Mouse (Mus musculus): ENCODE measurements around the gene Chrm1. TPM values are rescaled to one million over a fixed set of nuclear protein-coding genes. Genes with fewer than 3 reads are reported as not detected.

The Chrm1 gene
- polyA plus RNA-seq, 1 experiment, result 2.4 TPM

DNA sequence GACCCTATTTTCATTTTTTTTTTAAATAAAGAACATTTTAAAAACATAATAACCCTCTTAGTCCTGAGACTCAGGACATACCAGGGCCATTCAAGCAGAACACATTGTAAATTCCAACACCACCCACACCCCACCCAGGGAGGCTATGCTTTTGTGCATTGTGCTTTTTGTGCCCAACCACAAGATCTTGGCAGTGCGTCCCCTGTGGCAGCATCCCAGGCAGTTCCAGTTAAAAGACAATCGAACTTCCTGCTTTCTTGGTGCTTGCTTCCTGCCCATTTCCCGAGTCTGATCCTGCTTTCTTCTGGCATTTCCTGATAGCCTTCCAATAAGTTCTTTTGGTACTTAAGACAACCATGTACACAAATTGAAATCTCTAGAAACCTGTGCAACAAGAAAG is 38.9 kb downstream of the Chrm1 start:
- H3K27ac ChIP-seq (ENCODE audit: insufficient read depth, low read depth, low read length), result no peak overlapping the region
- no peaks in the 10 kb centered on the region for H3K27me3 ChIP-seq (ENCODE audit: control insufficient read depth, insufficient read depth, low read length)
- H3K4me1 ChIP-seq (ENCODE audit: control insufficient read depth, insufficient read depth, insufficient read length, low read length), result peaks cover 7% of the 10 kb centered on the region; the same call in 1 of the 2 replicates
- 54% methylated on average over 3 of the region's 3 CpGs for WGBS
- H3K4me3 ChIP-seq (ENCODE audit: low read depth, low read length), result no peak overlapping the region
- no peak for TF ChIP-seq CTCF (IDR thresholded peaks at IDR 0.05; ENCODE audit: extremely low read depth, insufficient read length, insufficient replicate concordance, low read depth, low read length)
- no peak for TF ChIP-seq POLR2A (IDR thresholded peaks at IDR 0.05; ENCODE audit: low read depth, low read length)
- peaks cover 11% of the 10 kb centered on the region for H3K36me3 ChIP-seq (ENCODE audit: control insufficient read depth, insufficient read depth, low read length)

DNA sequence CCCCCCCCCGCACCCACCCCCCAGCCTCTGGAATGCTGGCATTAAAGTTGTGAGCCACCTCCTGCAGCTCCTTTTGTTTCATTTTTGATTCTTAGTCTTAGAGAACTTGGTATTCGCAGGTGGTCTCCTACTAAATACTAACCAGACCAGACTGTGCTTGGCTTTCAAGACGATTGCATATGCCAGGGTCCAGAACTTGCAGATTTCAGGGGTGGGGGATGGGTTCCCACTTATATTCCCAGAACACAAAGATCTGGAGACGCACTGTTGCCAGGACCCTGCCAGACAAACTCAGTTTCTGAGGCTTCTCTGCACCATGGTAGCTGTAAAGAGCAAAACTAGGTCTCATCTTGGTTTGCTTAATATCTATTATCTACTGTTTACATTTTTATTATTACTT is 40.0 kb downstream of the Chrm1 start:
- WGBS, result 57% methylated on average over 4 of the region's 4 CpGs

DNA sequence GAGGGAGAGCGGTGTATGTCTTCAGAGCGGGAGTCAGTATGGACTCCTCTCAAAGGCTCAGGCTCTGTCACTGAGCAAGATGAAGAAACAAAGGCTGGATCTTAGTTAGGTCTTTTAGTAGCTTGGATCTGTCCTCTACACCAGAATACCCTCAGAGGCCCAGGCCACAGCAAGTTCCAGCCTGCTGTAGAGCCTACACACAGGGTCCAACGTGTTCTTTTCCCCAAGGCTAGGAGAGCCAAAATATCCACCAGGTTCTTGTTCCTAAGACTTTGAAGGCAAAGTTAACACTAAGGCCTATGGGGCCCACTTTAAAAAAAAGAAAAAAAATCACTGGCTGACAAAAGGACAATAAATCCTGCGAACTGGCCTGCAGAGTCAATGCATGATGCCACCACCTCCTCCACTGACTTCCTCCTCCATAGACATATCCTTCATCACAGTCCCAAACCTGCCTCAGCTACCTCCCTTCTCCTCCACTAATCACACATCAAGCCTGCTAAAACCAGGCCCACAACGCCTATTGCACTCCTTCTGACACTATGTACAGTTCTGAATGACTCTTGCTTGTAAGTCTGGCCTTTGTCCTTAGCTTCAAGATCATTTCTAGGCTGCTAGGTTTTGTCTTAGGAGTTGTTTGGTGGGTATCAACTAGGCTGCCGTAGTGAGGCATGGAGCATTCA is 41.6 kb downstream of the Chrm1 start:
- no peaks in the 10 kb centered on the region for H3K27me3 ChIP-seq (ENCODE audit: control insufficient read depth, insufficient read depth, low read length)
- H3K4me1 ChIP-seq (ENCODE audit: control insufficient read depth, insufficient read depth, insufficient read length, low read length), result peaks cover 8% of the 10 kb centered on the region
- no peak for TF ChIP-seq POLR2A (IDR thresholded peaks at IDR 0.05; ENCODE audit: low read depth, low read length)
- no peak for TF ChIP-seq CTCF (IDR thresholded peaks at IDR 0.05; ENCODE audit: extremely low read depth, insufficient read length, insufficient replicate concordance, low read depth, low read length)
- H3K4me3 ChIP-seq (ENCODE audit: low read depth, low read length), result no peak overlapping the region
- WGBS, result 73% methylated on average over 6 of the region's 6 CpGs
- peaks cover 38% of the 10 kb centered on the region for H3K36me3 ChIP-seq (ENCODE audit: control insufficient read depth, insufficient read depth, low read length)
- H3K27ac ChIP-seq (ENCODE audit: insufficient read depth, low read depth, low read length), result no peak overlapping the region

More for the DNA sequence above, 40.0 kb downstream of the Chrm1 start:
- Histone ChIP-seq H3K4me1 (ENCODE audit: control insufficient read depth, insufficient read depth, insufficient read length, low read length) (peaks cover 10% of the 10 kb centered on the region), H3K27ac (ENCODE audit: insufficient read depth, low read depth, low read length) (no peak overlapping the region), H3K36me3 (ENCODE audit: control insufficient read depth, insufficient read depth, low read length) (peaks cover 22% of the 10 kb centered on the region), H3K27me3 (ENCODE audit: control insufficient read depth, insufficient read depth, low read length) (no peaks in the 10 kb centered on the region), H3K4me3 (ENCODE audit: low read depth, low read length) (no peak overlapping the region)
- TF ChIP-seq CTCF (IDR thresholded peaks at IDR 0.05; ENCODE audit: extremely low read depth, insufficient read length, insufficient replicate concordance, low read depth, low read length) (no peak), POLR2A (IDR thresholded peaks at IDR 0.05; ENCODE audit: low read depth, low read length) (no peak)

DNA sequence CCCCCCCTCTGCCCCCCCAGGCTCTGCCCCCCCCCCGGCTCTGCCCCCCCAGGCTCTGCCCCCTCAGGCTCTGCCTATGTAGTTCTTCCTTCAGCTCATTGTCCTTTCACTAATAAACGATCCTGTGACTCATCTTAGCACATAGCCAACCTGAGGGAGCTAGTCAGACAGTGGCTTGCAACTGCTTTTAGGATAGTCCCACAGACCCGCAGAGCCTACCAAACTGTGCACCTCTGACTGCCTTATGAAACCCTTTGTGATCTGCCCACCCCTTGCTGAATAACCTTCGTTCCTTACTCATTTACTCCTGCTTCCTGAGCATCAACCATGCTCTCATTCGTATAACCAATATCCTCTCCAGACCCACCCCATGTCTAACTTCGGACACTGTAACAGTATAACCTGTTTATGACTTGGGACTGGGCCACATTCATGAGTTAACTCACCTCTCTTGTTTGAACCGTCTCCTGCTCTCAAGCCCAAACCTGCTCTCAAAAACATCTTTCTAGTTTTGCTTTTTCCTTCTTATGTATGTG is 42.6 kb downstream of the Chrm1 start:
- Histone ChIP-seq H3K27ac (ENCODE audit: insufficient read depth, low read depth, low read length) (no peak overlapping the region), H3K4me1 (ENCODE audit: control insufficient read depth, insufficient read depth, insufficient read length, low read length) (peaks cover 12% of the 10 kb centered on the region), H3K36me3 (ENCODE audit: control insufficient read depth, insufficient read depth, low read length) (peaks cover 47% of the 10 kb centered on the region), H3K27me3 (ENCODE audit: control insufficient read depth, insufficient read depth, low read length) (no peaks in the 10 kb centered on the region), H3K4me3 (ENCODE audit: low read depth, low read length) (no peak overlapping the region)
- TF ChIP-seq CTCF (IDR thresholded peaks at IDR 0.05; ENCODE audit: extremely low read depth, insufficient read length, insufficient replicate concordance, low read depth, low read length), result no peak
- TF ChIP-seq POLR2A (IDR thresholded peaks at IDR 0.05; ENCODE audit: low read depth, low read length), result no peak
- 68% methylated on average over 7 of the region's 7 CpGs for WGBS

DNA sequence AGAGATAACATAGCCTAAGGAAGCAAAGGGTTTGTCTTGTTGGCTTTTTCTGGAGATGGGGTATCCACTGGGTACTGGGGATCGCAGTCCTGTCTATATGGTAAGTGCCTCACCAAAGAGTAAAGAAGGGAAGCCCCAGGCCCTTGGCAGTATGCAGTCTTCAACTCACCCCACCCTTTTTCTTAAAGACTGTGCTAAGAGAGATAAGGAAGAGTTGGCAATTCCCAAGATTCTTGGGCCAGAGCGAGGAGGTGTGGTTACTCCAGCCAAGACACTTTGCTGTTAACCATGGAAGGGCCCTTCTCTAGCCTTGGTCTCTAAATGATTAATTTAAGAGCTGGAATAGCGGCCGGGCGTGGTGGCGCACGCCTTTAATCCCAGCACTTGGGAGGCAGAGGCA is 43.3 kb downstream of the Chrm1 start:
- TF ChIP-seq CTCF (IDR thresholded peaks at IDR 0.05; ENCODE audit: extremely low read depth, insufficient read length, insufficient replicate concordance, low read depth, low read length), result no peak
- H3K4me3 ChIP-seq (ENCODE audit: low read depth, low read length), result no peak overlapping the region
- 86% methylated on average over 7 of the region's 7 CpGs for WGBS

DNA sequence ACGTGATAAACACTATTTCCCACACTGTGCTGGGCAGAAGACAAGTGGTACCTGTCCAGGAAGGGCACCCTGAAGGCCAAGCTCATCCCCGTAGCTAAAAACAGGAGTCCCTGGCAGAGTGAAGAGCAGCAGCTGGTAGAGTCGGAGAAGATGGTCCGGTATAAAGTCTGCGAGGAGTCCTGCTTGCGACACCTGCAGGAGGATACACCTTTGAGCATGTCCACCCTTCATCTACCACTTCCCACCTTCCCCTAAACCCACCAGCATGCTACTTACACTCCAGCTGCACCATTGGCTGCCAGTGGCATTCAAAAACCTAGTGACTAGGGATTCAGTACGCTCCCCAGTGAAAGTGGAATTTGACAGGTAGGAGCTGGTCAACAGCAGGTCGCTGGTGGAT is 45.4 kb downstream of the Chrm1 start:
- Histone ChIP-seq H3K36me3 (ENCODE audit: control insufficient read depth, insufficient read depth, low read length) (peaks cover 53% of the 10 kb centered on the region), H3K27ac (ENCODE audit: insufficient read depth, low read depth, low read length) (no peak overlapping the region), H3K4me3 (ENCODE audit: low read depth, low read length) (no peak overlapping the region), H3K4me1 (ENCODE audit: control insufficient read depth, insufficient read depth, insufficient read length, low read length) (peaks cover 16% of the 10 kb centered on the region), H3K27me3 (ENCODE audit: control insufficient read depth, insufficient read depth, low read length) (no peaks in the 10 kb centered on the region)
- TF ChIP-seq CTCF (IDR thresholded peaks at IDR 0.05; ENCODE audit: extremely low read depth, insufficient read length, insufficient replicate concordance, low read depth, low read length) (no peak), POLR2A (IDR thresholded peaks at IDR 0.05; ENCODE audit: low read depth, low read length) (no peak)
- 92% methylated on average over 8 of the region's 8 CpGs for WGBS

More for the DNA sequence above, 43.3 kb downstream of the Chrm1 start:
- Histone ChIP-seq H3K36me3 (ENCODE audit: control insufficient read depth, insufficient read depth, low read length) (peaks cover 51% of the 10 kb centered on the region), H3K4me1 (ENCODE audit: control insufficient read depth, insufficient read depth, insufficient read length, low read length) (peaks cover 16% of the 10 kb centered on the region), H3K27ac (ENCODE audit: insufficient read depth, low read depth, low read length) (no peak overlapping the region), H3K27me3 (ENCODE audit: control insufficient read depth, insufficient read depth, low read length) (no peaks in the 10 kb centered on the region)

DNA sequence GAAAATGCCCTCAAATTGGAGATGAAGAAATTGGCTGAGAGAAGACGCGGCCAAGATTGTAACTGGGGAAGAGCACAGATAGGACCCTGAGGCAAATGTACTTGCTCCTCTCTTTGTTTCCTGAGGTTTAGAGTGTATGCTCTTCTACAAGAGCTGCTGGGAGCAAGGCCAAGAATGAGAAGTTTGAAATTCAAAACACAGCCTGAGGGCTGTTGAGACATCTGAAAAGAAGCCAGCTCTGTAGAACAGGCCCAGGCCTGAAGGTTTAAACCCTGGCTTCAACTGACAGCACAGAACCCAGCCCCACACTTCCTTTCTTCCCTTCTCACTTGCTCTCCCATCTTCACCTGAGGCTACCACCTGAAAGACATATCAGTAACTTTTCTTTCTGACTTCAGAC is 46.5 kb downstream of the Chrm1 start:
- Histone ChIP-seq H3K4me1 (ENCODE audit: control insufficient read depth, insufficient read depth, insufficient read length, low read length) (peaks cover 20% of the 10 kb centered on the region), H3K4me3 (ENCODE audit: low read depth, low read length) (no peak overlapping the region), H3K27ac (ENCODE audit: insufficient read depth, low read depth, low read length) (peak overlapping the region; percentile 20), H3K36me3 (ENCODE audit: control insufficient read depth, insufficient read depth, low read length) (peaks cover 53% of the 10 kb centered on the region), H3K27me3 (ENCODE audit: control insufficient read depth, insufficient read depth, low read length) (no peaks in the 10 kb centered on the region)
- 87% methylated on average over 2 of the region's 2 CpGs for WGBS
- no peak for TF ChIP-seq CTCF (IDR thresholded peaks at IDR 0.05; ENCODE audit: extremely low read depth, insufficient read length, insufficient replicate concordance, low read depth, low read length)
- no peak for TF ChIP-seq POLR2A (IDR thresholded peaks at IDR 0.05; ENCODE audit: low read depth, low read length)
